Mouse (Mus musculus) heart, adult 8-10 months (tissue): ENCODE measurements around the gene Gpcpd1. TPM values are rescaled to one million over a fixed set of nuclear protein-coding genes. Genes with fewer than 3 reads are reported as not detected.

Source experiments
- DNase-seq: peaks from one replicate; pipeline ENCODE4 v3.0.0; 2022; ENCODE audit warnings: low spot score
- total RNA-seq, 4 experiments: library from RNA; stranded (reverse); gene quantifications; 2 replicates each; pipeline ENCODE4 v1.2.4; 2022

Gene Gpcpd1
- total RNA-seq, 4 experiments from 2014 or later, result 161 to 308 (median 228) TPM

- no peak for DNase-seq
These were observed 1.5 kb downstream of the Gpcpd1 start for GRCm38 (mm10) chr2:132586006-132586405.

DNA sequence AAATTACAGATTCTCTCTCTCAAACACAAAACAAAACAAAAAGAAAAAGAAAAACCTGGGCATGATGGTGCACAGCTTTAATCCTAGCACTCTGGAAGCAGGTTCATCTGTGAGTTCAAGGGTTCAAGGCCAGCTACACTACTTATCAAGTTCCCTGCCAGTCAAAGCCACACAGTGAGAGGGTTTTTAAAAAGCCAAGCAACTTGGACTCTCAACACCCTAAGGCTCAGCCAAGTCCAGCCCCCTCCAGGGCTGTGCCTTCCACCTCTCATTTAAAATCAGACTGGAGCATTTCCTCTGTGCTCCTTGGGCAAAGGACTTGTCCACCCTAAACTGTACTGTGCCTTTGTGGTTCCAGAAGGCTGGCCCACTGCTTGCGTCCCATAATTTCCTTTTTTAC, 3.3 kb downstream of the Gpcpd1 start:
- no peak for DNase-seq

GRCm38 (mm10) chr2:132583126-132583525, 4.4 kb downstream of the Gpcpd1 start:
- no peak for DNase-seq

DNA sequence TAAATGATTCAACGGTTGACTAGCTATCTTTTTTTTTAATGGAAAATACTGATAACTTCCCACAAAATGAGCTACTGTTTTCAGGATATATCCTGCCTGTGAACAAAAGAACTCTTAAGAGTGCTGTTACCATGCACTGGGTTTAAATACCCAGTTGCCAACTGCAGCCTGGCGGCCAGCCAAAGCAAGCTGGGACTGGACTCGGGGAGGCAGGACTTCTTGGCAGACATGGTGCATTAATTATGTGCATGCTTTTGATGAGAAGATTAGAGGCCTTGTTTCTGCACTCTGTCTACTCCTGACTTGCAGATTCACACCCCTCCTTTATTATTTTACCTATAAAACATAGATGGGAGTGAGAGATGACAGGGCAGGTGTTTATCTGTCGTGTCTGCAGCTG, 5.3 kb downstream of the Gpcpd1 start:
- peak; percentile 65 for DNase-seq

- DNase-seq, result no peak
These were observed 7.8 kb downstream of the Gpcpd1 start for GRCm38 (mm10) chr2:132579689-132580088.

DNA sequence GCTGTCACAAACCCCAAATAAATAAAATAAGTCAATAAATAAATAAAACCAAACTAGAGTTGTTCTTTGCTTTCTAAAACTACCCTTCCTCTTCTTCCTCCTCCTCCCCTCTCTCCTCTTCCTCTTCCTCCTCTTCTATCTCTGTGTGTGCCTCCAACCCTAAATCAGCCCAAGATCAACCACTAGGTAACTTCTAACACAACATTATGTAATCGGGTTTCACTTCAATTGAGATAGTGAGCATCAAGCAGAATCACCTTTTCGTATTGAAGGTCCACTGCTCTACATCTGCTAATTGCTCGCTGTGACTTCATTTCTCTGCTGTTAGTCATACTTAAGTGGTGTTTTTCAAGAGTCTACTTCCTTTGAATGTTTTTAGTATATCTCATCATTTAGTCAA, 8.8 kb downstream of the Gpcpd1 start:
- DNase-seq, result no peak

GRCm38 (mm10) chr2:132578059-132578458, 9.5 kb downstream of the Gpcpd1 start:
- DNase-seq, result peak; percentile 96

GRCm38 (mm10) chr2:132577431-132577981, 10.0 kb downstream of the Gpcpd1 start:
- DNase-seq, result peak; percentile 37

- peak; percentile 24 for DNase-seq
These were observed 10.9 kb downstream of the Gpcpd1 start for GRCm38 (mm10) chr2:132576522-132577135.

DNA sequence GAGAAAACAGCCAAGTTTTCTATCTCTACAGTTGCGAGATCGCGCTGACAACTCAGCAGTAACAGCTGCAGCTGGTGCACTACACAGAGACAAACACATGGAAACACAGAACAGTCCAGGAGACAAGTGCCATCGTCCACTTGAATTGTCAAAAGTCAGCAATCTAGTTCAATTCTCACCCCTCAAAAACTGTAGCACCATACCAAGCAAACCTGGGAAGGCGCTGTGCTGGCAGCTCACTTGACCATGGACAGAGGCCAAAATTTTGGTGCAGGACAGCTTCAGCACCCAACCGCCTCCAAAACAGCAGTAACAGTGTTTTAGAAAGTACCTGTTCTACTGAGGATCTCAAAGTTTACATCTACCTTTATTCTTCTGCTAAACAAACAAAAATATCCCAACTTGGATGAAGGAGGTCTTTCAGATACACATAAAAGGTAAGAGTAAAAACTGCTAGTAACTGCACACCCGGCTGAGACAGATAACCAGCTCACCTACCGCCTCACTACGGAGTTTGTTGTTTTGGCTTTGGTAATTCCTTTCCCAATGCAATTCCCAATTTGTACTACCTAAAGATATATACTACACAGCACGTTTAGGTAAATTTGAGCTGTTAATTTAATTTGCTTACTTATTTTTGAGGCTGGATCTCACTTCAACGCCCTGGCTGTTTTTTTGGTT, 11.6 kb downstream of the Gpcpd1 start:
- DNase-seq, result peak; percentile 61

DNA sequence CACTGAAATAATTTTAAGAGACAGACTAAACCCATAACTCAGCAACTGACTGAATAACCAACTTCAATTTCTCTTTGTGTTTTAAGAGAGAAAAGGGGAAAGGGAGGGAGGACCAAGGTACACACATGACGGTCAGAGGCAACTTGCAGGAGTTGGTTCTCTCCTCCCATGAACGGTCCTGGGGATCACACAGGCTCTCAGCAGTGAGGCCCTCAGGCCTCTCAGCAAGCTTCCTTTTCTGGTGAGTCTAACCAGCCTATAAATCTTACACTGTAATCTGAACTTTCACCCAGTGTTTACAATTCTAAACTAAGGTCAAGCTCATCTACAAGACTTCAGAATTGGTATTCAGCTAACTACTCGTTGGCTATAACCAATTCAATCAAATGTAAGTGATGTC, 12.3 kb downstream of the Gpcpd1 start:
- DNase-seq, result no peak

GRCm38 (mm10) chr2:132573280-132573679, 14.2 kb downstream of the Gpcpd1 start:
- no peak for DNase-seq

GRCm38 (mm10) chr2:132572651-132573050, 14.9 kb downstream of the Gpcpd1 start:
- no peak for DNase-seq

GRCm38 (mm10) chr2:132571301-132571700, 16.2 kb downstream of the Gpcpd1 start:
- DNase-seq, result no peak

DNA sequence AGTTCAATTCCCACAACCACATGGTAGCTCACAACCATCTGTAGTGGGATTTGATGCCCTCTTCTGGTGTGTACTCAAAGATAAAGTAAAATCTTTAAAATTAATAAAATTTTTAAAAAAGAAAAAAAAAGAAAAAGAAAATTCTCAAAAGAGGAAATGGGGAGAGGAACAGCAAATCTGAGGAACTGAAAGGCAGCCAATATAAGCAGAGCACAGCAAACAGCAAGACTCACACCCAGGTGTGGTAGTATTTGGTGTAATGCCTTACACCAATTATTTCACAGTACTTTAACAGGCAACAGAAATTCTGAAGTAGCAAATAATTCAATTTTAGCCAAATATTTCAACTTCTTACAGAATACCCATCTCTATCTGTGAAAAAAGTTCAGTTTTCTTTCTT, 16.7 kb downstream of the Gpcpd1 start:
- no peak for DNase-seq

GRCm38 (mm10) chr2:132569686-132570085, 17.8 kb downstream of the Gpcpd1 start:
- no peak for DNase-seq

DNA sequence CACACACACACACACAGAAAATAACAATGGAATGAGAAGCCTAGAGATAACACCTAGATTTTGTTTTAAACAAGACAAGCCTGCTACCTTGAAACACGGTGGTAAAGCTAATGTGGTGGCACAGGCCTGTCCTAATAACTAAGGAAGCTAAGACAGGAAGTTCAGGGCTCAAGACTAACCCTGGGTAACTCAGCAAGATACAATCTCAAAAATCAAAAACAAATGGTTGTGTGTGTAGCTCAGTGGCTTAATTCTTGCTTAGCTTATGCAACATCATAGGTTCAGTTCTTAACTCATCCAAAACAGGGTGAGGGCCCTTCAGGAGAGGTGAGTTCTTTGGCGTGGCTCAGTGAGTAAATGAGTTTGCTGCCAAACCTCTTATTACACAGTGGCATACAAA, 20.1 kb downstream of the Gpcpd1 start:
- no peak for DNase-seq

- DNase-seq, result no peak
These were observed 25.7 kb downstream of the Gpcpd1 start for GRCm38 (mm10) chr2:132561860-132562259.

- DNase-seq, result no peak
These were observed 59.7 kb downstream of the Gpcpd1 start for GRCm38 (mm10) chr2:132527864-132528263.

DNA sequence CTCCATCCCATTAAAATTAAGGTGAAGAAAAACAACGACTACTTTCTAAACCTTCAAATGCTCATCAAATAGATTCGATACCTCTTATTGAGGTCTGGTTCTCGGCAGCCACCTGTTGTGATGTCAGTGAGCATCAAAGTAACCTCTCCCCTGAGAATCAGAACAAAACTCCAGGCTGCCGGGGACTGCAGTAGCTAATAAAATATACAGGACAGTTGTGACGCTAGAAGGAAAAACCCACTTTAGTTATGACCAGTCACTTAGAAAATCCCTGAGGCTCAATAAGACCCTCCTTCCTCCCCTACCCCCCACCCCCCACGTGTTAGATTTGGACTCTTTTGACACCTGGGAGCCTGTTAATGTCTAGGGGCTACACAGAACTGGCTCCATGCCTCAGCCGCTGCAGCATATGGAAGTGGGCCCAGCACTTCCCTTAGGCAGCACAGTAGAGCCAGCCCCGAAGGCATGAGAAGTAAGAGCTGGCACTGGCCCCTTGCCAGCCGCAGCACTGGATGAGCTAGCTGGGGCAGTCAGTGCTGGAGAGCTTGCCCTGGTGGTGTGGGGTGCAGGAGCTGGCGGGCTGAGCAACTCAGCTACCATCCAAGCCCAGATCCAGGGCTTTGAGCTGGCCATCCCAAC, 60.5 kb downstream of the Gpcpd1 start:
- no peak for DNase-seq

GRCm38 (mm10) chr2:132526110-132526509, 61.4 kb downstream of the Gpcpd1 start:
- DNase-seq, result no peak

GRCm38 (mm10) chr2:132518021-132518901, 69.3 kb downstream of the Gpcpd1 start:
- DNase-seq, result no peak
